Mouse (Mus musculus) ovary, adult 18-20 months (tissue): Measurements from ENCODE around the gene Nkap.
"Not testable (repeated sequence)": the region's sequence is repeated elsewhere in the genome, so short reads cannot be mapped to it uniquely, and the experiment has no call there.

Source experiments
- DNase-seq: peaks from one replicate; pipeline ENCODE4 v3.0.0; 2022; ENCODE audit warnings: low spot score, mixed read lengths

Gene Nkap

GRCm38 (mm10) chrX:37126671-37127358 lies at the start of gene Nkap:
Gene Nkap, plus strand, starts transcription at chrX:37126795.
- peak; percentile 44 for DNase-seq

DNA sequence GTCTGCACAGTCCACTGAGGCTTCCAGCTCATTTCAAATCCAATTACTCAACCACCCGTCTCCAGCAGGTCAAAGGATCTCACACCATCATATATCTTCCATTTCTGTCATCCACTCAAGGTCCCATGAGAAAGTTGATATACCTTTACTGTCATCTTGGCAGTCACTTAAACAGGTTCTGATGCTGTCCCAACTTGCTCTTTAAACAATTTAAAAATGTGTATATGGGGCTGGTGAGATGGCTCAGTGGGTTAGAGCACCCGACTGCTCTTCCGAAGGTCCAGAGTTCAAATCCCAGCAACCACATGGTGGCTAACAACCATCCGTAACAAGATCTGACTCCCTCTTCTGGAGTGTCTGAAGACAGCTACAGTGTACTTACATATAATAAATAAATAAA lies 46.2 kb upstream of the Nkap start:
- not testable (repeated sequence) for DNase-seq

GRCm38 (mm10) chrX:37081194-37081593 lies 45.4 kb upstream of the Nkap start:
- DNase-seq: no peak

DNA sequence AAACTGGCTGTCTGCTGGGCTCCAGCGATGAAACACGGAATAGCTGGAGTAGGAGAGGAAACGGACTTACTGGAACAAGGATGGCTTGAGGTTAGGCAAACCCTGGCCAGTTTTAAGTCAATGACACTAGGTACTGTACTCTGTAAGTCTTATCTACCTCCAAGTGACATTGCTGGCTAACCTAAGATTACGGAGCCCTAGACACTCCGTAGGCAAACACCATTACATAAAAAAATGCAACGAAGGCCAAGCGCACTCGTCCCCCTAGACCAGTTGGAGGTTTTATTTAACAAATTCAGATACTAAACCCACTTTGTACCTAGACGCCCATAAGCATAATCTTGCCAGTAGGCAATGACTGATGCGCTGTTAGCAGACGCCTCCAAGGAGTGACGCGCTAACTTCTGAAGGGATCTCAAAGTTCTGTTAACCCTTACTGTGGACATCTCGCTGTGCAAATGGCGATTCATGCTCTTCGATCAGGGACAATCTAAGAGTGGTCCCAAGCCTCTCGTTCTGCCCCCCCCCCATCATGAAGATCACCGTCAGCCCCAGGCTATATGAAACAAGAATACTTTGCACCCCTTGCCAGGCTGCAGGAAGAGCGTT lies 42.2 kb upstream of the Nkap start:
- no peak for DNase-seq

- peak; percentile 83 for DNase-seq
Measured at GRCm38 (mm10) chrX:37084927-37085660, 41.5 kb upstream of the Nkap start, which contains the start of gene Rpl39. Gene Rpl39, minus strand, starts transcription at chrX:37085402.

DNA sequence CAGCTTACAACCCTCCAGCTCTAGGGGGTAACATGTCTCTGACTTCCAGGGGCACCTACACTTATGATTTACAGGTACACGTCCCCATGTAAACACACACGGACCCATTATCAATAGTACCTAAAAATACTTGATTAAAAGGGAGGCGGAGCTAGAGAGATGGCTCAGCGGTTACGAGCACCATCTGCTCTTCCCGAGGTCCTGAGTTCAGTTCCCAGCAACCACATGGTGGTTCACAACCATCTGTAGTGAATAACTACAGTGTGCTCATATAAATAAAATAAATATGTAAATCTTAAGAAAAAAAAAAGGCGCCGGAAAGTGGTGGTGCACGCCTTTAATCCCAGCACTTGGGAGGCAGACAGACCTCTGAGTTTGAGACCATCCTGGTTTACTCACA lies 40.9 kb upstream of the Nkap start:
- no peak for DNase-seq

DNA sequence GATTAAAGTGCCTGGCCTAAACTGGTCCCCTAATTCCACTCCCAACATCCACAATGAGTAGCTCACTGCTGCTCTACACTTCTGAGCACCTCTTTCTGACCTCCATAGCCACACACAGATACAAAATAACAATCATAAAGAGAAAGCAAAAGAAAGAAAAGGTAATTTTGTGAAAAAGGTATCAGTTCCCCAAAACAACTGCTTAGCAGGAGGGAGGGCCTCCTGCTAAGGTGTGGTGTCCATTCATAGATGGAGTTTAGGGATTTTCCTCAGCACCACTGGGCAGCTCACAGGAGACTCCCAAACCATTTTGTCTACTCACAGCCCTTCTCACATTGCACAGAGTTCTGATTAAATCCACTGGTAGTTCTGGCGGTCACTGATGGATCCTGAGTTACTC lies 37.8 kb upstream of the Nkap start:
- no peak for DNase-seq

DNA sequence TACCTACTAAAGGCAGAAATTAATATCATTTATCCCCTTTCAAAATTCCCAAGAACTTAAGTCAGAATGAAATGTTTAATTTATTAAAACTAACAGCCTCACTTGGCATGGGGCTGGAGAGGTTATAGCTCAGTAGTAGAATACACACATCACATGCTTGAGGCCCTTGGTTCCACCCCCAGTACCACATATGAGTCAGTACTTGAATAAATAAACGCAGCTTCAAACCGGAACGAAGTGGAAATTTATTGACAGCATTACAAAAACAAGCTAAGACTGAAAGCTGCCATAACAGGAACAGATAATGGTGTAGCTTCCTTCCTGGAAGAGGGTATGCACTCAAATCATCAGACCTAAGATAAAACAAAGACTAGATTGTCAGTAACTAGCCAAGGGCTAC lies 35.1 kb upstream of the Nkap start:
- DNase-seq: no peak

DNA sequence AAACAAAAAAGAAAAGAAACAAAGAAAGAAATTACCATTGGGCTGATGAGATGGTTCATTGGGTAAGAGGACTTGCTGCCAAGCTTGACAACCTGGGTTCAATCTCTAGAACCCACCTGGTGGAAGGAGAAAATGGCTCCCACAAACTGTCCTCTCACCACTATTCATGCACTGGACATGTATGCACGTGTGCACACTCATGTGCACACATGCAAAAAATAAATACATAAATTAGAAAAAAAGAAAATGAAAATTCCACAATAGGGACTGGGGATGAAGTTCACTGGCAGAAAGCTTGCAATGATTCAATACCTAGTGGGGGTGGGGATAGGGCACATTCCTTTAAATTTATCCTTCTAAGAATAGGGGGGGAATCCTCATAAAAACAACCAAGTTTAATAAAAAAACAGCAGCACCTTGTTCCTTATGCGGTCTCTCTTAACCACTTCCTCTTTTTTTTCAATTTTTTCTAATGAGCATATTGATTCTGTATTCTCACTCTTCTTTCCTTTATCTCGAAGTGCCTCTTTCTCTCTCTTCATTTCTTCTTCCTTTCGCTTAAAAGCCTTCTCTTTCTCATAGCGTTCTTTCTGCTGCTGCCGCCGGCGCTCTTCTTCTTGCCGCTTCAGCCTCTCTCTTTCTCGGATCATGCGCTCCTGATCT lies 31.4 kb upstream of the Nkap start:
- DNase-seq: no peak

DNA sequence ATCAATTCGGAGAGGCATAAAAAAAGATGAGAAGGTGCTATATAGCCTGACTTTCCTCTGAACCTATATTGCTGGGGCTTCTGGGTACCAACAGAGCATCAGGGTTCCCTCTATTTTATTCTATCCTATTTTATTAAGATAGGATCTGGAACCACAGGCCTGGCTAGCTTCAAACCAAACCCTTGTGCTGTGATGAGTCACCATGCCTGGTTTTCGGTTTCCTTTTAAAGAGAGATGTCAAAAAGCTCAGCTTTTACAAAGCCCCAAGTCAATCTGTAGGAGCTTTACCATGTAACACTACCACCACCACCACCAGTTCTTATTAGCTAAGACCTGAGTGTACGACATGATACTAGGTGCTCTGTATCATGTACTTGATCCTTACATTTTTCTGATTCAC lies 27.9 kb upstream of the Nkap start:
- DNase-seq: no peak

GRCm38 (mm10) chrX:37103826-37104225 lies 22.8 kb upstream of the Nkap start:
- DNase-seq: no peak

GRCm38 (mm10) chrX:37109526-37110192 lies 16.9 kb upstream of the Nkap start:
- no peak for DNase-seq

DNA sequence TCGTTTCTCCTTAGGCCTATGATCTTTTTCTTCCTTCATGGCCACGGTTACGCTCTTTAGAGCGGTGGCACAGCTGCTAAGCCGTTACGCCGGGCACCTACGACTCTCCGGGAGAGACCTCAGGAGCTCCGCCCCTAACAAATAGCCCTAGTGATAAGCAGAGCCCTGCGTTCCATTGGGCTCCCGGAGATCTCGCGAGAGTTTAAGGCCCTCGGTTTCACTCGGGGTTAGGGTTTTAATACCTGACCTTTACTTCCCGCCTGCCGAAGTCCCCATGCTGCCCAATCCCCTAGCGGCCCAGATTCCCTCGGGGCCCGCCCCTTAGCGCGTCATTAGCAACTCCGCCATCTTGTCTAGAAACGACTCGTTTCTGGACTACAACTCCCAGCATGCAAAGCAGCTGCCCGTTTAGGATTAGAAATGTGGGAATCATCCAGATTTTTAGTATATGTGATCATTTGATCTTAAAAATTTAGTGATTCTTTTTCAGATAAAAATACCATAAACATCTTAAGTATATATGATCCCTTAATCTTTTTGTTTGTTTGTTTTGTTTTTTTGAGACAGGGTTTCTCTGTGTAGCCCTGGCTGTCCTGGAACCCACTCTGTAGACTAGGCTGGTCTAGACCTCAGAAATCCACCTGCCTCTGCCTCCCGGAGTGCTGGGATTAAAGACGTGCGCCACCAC lies 16.3 kb upstream of the Nkap start, which contains the start of gene Upf3b:
TSS of gene Upf3b (minus strand) at position 130 of the 688 bp plus-strand sequence.
- DNase-seq: peak; percentile 94

DNA sequence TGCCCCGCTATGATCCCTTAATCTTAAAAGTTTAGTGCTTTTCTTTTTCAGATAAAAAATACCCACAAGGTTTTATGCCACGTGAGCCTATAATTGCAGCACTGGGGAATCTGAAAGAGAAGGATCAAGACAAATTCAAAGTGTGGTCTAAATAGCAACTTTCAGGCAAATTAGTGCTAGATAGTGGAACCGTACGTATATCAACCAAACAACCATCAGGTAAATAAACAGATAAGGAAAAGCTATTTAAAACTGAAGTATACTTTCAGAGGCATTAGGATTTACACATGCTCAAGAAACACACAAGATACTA lies 15.8 kb upstream of the Nkap start:
- DNase-seq: no peak

- DNase-seq: no peak
Measured at GRCm38 (mm10) chrX:37117085-37117484, 9.5 kb upstream of the Nkap start.

DNA sequence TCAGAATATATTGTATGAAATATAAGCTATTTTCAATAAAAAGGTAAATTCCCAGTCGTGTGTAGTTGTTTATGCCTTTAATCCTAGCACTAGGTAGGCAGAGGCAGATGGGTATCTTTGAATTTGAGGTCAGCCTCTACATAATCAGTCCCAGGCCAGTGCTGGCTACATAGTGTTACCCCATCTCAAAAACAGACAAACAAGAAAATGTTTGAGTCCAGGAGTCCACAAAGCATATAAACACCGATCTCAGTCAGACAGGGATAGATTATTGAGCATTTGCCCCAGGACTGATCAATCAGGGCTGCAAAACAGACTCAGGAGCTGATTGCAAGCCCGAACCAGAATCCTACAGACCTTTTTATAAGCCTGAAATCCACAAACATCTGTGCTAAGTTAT lies 7.0 kb upstream of the Nkap start:
- no peak for DNase-seq

GRCm38 (mm10) chrX:37120212-37120611 lies 6.4 kb upstream of the Nkap start:
- DNase-seq: no peak

DNA sequence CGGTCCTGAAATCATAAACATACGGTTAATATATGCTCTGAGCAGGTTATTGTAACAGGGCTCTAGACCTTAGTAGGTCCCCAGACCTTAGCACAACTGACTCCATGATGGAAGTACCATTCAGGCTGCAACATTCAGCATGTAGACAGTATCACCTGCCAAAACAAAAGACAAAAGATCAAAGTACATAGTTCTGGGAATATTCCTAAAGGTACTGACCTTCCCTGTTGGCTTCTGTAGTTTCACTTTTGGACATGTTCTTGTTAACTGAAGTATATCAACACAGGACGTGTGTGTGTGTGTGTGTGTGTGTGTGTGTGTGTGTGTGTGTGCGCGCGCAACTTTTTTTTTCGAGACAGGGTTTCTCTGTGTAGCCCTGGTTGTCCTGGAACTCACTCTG lies 1.1 kb upstream of the Nkap start:
- DNase-seq: no peak

DNA sequence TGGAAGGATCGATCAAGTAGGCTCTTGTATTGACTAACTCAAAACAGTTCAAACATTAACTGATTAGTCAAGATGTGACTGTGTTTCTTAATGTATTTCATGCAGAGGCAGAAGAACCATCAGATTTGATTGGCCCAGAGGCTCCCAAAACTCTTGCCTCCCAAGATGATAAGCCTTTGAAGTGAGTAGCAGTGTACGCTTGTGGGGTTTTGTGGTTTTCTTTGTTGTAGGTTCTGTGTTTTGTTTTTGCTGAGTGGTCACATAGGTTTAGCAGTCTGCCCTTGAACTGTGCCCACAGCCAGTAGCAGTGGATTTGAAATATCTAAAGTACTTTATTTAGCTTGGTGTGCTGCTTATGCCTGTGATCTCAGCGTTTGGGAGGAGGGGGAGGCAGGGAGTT lies 15.1 kb downstream of the Nkap start:
- no peak for DNase-seq

DNA sequence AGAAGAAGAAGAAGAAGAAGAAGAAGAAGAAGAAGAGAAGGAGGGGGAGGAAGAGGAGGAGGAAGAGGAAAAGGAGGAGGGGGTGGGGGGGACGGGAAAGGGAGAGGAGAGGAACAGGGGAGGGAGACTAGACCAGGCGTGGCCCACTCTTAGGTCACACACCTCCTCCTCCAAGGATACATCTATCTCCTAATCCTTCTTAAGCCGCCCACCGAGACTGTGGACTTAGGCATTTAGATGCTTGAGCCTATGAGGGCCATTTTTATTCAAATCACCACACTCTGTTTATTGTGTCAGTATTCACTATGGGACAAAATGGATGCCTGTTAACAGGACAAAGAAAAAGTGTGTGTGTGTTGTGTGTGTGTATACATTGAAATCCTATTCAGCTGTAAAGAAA lies 17.9 kb downstream of the Nkap start:
- DNase-seq: not testable (repeated sequence)

- no peak for DNase-seq
Measured at GRCm38 (mm10) chrX:37144954-37145353, 18.4 kb downstream of the Nkap start.

DNA sequence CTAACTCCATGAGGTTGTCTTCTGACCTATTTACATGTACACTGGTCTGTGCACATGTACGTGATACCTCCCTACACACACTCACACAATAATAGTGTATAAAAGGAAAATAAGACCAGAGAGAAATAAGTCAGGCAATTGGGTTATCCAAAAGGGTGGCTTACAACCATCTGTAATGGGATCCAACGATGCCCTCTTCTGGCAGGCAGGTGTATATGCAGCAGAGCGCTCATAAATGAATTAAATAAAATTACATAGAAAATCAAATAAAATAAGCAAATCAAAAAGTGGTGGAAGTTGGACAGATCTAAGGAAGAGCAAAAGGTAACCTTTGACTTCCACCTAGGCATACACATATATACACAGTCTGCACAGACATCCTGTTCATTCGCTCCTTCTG lies 31.2 kb downstream of the Nkap start:
- no peak for DNase-seq
